Mouse (Mus musculus) natural killer cell, adult 2 months (primary cell): ENCODE results near the gene Zbtb8os.
"Not testable (repeated sequence)": the region's sequence is repeated elsewhere in the genome, so short reads cannot be mapped to it uniquely, and the experiment has no call there.

ENCODE experiments used
- DNase-seq, 2 experiments: peaks; one replicate each; pipeline ENCODE4 v3.0.0; 2022; ENCODE audit warnings: low spot score in 2 of 2

Gene Zbtb8os

DNA sequence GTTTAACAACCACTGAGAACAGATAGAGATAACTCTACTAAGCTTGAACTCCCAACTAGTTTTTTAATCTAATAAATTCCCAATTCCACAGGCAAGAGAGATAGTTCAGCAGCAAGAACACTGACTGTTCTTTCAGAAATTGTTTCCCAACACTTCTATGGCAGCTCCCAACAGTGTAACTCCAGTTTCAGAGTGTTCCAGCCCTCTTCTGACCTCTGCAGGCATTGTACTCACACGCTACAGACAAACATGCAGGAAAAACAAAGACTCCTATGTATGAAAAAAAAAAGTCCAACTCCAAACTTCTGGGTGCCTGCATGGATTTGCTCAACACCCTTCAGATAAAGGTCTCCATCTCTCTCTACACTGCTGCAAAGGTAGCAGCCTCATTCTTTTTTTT is 2.6 kb upstream of the Zbtb8os start:
- no peak for DNase-seq

DNA sequence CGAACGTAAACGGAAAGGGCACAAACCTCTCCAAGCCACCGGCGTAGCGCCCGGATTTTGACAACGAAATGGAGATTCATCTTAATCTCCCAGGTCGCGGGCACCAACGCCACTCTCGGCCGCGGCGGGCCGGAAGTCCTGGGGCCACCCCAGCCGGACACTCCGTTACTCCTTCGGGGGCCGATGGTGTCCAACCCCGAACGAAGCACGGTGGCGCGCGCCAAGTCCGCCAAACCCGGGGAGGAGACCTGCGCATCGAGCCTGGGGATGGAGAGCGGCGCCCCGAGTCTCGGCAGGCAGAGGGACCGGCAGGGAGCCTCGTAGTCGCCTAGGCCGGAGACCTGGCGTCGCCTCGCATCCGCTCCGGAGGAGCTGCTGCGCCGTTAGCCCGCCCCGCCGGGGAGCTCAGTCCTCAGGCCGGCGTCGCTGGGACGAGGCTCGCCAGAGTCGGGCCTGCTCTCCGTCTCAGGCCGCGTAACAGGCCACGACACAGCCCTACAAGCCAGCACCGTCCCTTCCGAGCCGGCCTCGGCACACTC is 749 bp upstream of the Zbtb8os start:
- DNase-seq, result no peak

DNA sequence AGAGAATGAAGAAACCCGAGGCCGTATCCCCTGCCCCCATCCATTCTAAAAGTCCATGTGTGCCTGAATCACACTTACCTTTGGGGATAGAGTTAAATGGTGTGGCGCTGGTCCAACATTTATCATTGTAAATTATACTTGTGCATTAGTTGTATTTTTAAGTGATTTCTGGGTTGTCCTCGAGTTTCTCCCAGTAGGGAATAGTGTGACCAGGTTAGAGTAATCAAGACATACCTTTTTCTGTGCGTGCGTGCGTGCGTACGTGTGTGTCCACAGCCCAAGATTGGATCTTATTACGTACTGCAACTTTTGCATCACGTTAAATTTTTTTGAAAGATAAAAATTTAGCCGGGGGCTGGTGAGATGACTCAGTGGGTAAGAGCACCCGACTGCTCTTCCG is 796 bp downstream of the Zbtb8os start:
- no peak for DNase-seq

DNA sequence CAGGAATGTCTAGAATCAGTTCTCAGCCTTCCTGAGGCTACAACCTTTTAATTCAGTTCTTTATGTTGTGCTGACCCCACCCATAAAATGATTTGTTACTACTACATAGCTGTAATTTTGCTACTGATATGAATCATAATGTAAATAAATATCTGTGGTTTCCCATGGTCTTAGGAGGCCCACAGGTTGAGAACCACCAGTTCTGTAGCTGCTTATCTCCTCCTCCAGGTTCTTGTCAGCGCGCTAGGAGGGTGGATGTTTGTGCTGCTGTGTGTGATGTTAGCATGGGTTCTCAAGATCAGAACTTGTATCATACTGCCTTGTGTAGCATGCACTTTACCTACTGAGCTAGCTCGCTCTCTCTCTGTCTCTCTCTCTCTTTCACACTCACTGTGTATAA is 4.2 kb downstream of the Zbtb8os start:
- DNase-seq, result no peak

DNA sequence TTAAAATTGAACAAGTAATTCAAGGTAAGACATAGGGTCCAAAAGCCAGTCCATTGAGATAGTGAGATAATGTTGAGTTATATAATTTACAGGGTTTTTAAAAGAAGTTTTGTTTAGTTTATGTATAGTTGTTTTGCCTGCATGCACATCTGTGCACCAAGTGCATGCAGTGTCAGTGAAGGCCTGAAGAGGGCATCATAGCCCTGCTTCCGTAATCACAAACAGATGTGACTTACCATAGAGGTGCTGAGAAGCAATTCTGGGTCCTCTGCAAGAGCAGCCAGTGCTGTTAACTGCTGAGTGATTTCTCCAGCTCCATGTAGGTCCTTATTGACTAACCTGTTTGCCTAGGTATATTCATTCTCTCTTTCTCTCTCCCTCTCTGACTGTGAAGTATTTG is 6.4 kb downstream of the Zbtb8os start:
- DNase-seq, result no peak

DNA sequence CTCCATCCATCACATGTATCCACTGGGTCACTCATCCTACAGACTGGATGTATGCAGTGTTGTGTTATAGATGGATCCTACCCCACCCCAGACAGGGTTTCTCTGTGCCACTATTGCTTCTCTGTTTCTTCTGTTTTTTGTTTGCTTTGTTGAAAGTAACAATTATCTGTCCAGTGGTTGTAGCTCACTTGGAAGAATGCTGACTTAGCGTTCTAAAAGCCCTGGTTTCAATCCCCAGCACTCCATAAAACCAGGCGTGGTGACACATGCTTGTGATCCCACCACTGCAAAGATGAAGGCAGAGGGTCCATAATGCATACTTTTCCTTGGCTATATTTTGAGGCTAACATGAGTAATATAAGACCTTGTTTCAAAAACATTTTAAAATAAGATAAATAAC is 7.2 kb downstream of the Zbtb8os start:
- DNase-seq, result no peak

DNA sequence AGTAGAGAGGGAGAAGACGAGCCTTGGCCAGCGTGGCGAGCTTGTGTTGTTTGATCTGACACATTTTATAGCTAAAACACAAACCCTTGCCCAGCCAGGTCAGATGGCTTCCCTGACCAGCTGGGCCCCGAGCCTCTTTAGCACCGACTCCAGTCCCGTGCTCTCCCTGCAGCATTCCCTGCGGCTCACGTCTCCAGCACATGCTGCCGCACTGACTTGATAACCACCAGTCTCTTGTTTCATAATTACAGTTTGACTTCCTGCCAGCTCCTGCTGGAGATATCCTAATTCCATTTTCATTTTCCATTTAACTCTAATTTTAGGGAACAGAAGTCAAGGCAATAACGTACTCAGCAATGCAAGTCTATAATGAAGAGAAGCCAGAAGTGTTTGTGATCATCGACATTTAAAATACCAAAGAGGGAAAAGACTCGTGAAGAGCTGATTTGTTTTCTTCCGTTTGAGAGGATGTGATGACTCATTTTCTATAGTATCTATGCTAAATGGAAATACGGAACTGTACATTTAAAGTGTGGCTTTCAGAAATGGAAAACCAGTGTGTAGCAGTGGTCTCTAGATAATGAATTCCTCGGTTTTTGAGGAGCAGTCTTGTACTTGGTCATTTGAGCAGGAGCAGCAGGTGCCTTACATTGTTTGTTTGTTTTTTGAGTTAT is 11.1 kb downstream of the Zbtb8os start:
- no peak for DNase-seq

DNA sequence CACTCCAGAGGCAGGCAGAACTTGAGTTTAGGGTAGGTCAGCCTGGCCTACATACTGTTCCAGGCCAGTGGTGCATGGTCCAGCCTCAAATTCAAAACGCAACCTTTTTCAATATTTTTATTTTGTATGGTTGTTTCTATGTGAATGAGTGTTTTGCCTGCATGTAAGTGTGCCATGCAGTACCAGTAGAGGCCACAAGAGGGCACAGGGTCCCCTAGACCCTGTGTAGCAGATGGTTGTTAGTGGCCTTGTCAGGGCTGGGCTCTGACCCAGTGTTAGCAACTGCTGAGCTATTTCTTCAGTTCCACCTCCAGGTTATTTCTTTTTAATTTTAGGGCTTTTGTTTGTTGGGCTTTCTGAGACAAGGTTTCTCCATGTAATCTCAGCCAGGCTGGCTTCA is 15.1 kb downstream of the Zbtb8os start:
- DNase-seq, result peak; percentile 52 to 71

DNA sequence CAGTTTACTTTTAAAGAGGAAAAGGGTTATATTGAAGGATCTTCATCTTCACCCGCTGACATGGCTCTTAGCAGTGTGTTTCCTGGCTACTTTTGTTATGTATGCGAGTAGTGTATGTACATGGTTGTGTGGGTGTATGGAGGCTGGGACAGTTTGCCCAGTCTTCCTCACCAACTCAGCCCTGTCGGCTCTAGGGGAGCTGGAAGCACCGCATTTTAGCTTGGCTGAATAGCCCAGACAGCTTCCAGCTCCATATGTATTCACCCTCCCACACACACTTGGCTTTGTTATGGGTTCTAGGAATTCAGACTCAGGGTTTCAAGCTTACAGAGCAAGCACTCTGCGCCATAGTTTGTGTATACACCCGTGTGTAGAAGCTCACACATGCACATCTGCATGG is 15.6 kb downstream of the Zbtb8os start:
- DNase-seq, result no peak

DNA sequence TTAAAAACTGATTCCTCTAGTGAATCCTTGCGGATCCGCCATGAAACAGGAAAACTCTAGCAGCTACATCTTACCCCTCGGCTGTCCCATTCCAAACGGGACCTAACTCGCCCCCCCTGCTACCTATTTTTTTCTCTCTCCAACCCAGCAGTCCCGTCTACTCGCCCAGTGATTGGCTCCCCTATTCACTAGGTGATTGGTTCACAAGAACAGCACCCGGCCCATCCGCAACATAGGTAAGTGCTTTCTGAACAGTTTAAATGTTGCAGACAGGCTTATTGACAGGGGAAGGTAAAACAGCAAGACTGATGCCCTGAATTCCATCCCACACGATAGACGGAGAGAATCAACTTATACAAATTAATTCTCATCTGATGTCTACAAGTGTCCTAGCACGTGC is 17.7 kb downstream of the Zbtb8os start:
- no peak for DNase-seq

DNA sequence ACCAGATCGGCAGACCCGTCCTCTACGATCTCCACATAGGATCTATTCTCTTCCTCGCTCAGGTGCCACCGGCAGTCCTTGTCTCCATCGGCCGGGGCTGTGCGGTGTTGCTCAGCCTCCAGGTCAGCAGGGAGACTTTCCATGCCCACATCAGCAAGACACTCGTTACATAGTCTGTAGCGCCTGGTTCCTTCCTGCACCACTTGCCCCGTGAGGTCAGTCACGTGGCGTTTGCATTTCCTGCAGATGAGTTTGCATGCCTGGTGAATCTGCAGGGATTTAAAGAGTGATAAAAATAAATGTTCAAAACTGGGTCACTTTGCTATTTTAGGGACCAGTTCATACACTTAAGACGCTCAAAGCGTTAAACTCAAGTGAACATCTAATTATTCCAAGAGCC is 18.7 kb downstream of the Zbtb8os start:
- peak in 1 of 2 experiments; percentile 60 for DNase-seq

DNA sequence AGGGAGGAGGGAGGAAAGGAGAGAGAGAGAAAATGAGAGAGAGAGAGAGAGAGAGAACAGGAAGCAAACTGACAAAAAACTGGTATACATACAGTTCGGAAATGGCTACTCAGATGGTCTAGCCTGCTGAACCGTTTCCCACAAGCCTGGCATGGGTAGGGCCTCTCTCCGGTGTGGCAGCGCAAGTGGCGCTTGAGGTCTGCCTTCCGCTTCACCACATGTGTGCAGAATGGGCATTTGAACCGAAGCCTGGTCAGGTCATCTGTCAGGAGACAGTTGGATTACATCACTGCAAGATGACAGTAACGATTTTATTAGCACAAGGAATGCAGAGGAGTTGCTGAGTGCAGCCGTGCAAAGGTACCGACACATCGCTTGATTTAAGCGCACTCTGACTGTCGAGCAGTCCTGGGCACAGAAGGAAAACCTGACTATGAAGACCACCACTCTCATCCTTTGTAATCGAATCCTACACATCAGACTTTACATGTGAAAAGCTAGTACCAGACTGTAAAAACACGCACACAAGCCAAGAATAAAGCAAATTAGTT is 22.2 kb downstream of the Zbtb8os start:
- DNase-seq, result no peak

DNA sequence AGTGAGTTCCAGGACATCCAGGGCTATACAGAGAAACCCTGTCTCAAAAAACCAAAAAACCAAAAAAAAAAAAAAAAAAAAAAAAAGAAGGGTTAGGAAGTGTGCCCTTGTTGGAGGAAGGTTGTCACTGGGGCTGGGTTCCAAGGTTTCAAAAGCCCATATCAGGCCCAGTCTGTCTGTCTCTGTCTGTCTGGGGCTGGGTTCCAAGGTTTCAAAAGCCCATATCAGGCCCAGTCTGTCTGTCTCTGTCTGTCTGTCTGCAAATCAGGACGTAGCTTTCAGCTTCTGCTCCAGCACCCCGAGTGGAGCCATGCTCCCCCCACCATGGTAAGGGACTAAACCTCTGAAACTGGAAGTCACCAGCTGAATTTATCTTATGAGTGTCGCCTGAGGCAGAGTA is 26.7 kb downstream of the Zbtb8os start:
- DNase-seq, result not testable (repeated sequence)

DNA sequence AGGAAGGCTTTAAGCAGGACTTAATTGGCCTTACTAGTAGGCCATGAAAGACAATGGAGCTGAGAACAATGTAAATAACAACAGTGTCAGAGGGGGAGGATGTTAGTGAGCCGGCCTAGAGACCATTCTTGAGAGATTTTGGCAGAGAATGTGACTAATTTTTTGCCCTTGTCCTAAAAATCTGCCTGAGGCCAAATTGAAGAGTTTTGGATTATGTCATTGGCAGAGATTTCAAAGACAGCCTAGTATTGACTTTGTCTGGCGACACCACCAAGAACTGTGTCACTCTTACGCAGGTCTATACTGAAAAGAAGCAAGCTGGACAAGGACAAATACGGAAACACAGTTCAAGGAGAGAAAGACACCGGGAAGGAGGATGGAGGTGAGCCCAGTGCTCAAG is 27.3 kb downstream of the Zbtb8os start:
- no peak for DNase-seq

DNA sequence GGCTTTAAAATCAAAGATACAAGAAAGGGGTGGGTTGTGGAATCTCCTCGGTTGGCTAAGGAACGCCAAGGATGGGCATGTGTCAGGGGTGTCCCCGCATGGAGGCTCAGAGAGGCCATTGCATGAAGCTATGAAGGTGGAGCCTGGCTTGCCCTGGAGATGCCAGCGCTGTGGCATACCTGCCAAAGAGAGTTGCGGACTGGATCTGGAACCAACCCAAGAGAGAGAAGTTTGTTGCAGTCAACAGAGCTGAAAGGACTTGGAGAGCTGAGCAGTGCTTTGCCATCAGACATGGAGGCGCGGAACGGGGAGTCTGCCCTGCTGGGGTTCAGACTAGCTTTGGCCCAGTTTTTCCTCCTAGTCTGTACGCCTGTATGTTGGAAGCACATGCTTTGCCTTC is 28.0 kb downstream of the Zbtb8os start:
- no peak for DNase-seq

DNA sequence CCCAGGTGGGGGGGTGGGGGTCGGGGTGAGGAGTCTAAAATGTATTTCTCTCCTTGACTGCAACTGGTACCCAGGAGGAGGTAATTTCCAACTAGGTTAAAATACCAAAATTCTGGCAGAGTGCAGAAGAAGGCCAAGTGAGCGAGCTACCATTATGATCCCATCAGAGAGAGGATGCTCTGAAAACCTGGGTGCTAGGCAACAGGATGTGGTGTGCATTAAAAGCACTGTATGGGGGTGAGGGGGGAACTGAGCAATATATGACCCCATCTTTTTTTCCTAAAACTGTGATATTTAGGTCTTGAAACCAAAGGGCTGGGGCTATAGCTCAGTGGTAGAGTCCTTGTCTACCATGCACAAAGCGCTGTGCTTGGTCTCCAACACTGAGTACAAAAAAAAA is 28.9 kb downstream of the Zbtb8os start:
- DNase-seq, result no peak

DNA sequence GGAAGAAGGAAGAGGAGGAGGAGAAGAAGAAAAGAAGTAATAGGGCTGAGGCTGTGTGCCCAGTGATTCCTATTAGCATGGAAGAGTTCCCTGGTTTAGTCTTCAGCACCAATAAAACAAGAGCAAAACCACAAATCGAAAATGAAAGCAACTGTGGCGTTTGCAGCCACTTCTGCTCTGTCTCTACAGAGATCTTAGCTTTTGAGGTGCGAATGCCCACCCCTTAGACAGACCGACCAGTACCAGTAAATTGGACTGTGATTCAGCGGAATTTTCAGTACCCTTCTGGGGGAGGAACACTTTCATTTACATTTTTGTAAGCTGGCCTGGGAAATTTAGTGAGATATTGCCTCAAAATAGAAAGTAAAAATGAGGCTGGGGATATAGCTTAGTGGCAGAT is 29.7 kb downstream of the Zbtb8os start:
- peak; percentile 39 to 49 for DNase-seq

DNA sequence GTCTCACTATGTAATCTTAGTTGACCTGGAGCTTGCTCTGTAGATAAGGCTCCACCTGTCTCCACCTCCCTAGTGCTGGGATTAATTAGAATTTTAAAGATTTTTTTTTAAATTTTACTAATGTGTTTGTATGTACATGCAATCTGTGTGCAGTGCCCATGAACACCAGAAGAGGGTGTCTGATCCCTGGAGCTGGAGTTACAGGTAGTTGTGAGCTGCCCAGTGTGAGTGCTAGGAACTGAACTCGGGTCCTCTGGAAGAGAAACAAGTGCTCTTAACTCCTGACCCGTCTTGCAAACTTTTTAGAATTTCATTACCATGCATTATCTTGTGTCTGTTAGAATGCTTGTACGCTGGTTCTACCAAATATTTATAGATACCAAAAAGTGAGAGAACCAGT is 35.9 kb downstream of the Zbtb8os start:
- DNase-seq, result no peak

DNA sequence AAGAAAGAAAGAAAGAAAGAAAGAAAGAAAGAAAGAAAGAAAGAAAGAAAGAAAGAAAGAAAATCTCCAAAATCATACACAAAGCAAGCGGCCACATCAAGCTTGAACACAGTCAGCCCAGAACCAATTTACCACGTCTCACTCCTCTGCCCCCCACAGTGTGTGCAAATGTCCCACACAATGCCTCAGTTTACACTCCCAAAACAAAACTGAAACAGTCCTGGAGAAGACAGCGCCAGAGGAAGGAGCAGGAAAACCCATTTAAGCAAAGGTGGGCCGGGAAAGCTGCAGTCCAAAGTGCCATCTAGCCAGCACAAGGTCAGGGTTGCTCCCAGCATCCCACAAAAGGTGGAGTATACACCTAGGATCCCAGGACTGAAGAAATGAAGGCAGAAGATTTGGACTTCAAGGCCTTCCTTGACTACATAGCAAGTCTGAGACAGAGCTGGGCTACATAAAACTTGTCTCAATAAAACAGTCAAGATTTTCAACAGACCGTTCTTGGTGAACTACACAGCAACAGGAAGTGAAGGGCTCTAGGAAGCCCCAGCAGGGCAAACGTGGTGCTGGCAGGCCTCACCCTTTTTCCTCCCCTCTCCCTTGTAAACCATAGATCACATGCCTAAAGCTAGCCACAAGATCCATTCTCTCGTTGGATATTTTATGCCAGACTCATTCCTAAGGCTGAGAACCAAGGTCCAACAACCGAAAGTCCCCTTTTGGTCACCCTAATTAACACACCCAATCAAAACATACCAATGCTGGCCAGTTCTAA is 37.9 kb downstream of the Zbtb8os start:
- DNase-seq, result no peak

DNA sequence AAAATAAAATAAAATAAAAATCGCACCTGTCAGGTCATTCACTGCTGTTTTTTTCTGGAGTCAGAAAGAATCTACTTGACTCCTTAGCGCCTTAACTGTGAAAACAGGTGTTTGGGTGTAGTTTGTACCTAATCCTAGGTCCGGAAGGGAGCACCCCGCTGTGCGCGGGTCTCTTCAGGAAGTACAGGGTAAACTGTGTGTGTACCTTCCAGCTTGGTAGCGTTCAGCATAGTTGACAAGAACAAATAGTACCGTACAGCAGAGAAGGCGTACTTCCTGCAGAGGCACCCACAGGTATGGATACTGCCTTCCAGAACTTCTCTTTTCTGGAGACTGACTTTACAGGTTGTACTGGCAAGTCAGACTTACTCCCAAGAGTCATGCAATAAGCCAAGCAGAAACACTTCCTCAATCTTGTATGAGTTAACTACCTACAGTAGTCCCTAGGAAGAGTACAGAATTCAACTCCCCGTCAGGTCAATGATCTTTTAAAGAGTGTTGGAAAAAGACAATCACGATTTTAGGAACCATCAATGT is 38.8 kb downstream of the Zbtb8os start:
- no peak for DNase-seq

DNA sequence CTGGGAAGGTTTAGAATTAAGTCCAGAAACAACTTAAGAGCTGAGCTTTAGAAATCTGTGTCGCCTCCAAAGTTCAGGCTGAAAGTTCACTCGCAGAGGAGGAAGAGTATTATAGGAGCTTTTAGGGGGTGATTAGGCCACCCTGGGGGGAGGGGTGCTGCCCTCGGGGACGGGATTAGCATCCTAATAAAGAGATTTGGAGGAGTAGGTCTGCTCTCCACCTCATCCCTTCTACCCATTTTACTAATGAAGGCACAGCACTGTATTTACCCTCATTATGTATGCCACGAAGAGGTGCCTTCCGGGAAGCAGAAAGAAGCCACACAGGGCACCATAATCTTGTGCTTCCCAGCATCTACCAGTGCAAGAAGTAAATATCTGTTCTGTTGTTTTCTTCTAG is 39.5 kb downstream of the Zbtb8os start:
- no peak for DNase-seq

DNA sequence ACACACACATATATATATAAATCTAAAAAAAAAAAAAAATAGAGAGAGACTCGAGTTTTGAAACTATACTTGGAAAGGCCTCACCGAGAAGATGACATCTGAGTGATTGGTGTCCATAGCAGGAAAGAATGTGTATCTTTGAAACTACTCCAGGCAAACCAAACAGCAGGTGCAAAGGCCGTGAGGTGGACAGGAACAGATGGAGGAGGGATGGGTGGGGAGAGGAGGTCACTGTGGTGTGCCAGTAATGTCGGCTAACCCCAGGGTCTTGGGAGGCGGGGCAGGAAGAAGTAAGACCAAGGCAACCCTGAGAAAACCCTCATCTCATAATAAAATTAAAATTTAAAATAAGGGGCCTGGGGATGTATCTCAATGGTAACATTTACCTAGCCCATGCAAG is 40.3 kb downstream of the Zbtb8os start:
- DNase-seq, result no peak
